Mouse (Mus musculus): ENCODE measurements around the gene Adamts2.

Gene Adamts2

DNA sequence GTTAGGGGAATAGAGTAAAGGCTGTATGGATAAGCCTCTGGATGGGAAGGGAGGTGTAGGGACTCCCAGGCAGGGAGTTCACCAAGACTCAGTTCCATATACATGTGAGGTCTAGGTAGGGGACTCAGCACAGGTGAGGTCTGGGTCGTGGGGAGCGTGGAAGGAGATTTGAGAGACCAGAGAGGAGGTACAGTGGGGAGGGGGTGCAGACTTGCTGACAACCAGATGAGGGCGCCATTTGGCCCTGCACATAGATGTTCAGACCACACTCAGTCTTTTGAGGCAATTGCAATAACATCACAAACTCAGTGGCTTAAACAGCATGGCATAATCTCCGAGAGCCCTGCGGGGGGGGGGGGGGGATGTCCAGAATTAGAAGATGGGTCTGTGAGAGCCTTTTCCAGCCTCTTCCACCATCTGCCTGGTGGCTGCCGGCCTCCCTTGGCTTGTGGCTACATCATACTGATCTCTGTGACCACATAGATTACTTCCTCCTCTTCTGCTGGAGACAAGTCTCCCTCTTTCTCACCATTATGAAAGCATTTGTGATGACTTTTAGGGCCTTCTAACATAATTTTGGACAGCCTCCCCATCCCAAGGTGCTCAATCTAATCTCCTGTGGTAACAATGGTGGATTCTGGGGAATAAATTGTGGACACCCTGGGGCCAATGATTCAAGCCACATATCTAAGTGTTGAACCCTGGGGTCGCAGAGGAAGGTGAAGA lies 71.8 kb downstream of the Adamts2 start:
- DNase-seq = no peak

GRCm38 (mm10) chr11:50674390-50674789 lies 72.5 kb downstream of the Adamts2 start:
- peak; percentile 69 for DNase-seq

GRCm38 (mm10) chr11:50678650-50679049 lies 76.8 kb downstream of the Adamts2 start:
- no peak for DNase-seq

GRCm38 (mm10) chr11:50681940-50682339 lies 80.1 kb downstream of the Adamts2 start:
- DNase-seq = no peak

- no peak for DNase-seq
Observed at GRCm38 (mm10) chr11:50683821-50684220, 81.9 kb downstream of the Adamts2 start.

GRCm38 (mm10) chr11:50688584-50688983 lies 86.7 kb downstream of the Adamts2 start:
- no peak for DNase-seq

GRCm38 (mm10) chr11:50689672-50690071 lies 87.8 kb downstream of the Adamts2 start:
- DNase-seq = no peak

GRCm38 (mm10) chr11:50699971-50700370 lies 98.1 kb downstream of the Adamts2 start:
- no peak for DNase-seq

- DNase-seq = no peak
Observed at GRCm38 (mm10) chr11:50700496-50700895, 98.6 kb downstream of the Adamts2 start.

- no peak for DNase-seq
Observed at GRCm38 (mm10) chr11:50703397-50703796, 101.5 kb downstream of the Adamts2 start.

DNA sequence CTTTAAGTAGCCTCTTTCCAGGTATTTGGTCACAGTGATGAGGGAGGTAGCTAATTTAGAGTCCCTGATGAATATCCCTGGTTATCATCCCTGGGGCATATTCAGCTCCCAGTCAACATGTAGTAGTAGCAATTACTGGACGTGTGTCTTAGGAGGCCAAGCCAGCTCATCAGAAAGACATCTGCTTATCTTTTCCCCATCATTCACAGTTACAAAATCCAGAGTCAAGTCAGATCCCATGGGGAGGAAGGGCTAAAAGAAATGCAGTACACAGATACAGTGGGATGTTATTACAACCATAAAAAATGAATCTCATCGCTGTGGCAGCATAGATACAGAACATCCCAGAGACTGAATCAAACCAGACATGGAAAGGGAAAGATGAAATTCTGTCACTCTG lies 102.6 kb downstream of the Adamts2 start:
- DNase-seq = no peak

GRCm38 (mm10) chr11:50707259-50707658 lies 105.4 kb downstream of the Adamts2 start:
- DNase-seq = no peak

- no peak for DNase-seq
Observed at GRCm38 (mm10) chr11:50713610-50714202, 111.8 kb downstream of the Adamts2 start.

DNA sequence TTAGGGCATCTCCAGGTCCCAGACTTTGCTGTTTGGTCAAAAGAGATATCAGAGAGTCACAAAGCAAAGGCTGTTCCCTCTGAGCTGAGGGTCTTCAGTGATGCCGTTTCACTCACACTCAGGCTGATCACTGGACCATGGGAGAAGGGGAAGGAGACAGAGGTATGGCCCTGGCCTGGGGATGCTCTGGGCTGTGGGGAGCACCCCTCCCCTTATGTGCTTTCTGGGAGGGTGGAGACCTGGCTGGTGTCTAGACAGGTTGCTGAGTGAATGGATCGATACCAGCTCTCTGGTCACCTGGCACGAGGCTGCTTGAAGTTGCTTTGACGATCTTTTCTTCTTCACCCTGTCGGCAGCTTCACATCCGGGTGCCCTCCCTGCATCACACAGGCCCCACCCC lies 113.2 kb downstream of the Adamts2 start:
- DNase-seq = no peak

- DNase-seq = no peak
Observed at GRCm38 (mm10) chr11:50717381-50717897, 115.6 kb downstream of the Adamts2 start.

DNA sequence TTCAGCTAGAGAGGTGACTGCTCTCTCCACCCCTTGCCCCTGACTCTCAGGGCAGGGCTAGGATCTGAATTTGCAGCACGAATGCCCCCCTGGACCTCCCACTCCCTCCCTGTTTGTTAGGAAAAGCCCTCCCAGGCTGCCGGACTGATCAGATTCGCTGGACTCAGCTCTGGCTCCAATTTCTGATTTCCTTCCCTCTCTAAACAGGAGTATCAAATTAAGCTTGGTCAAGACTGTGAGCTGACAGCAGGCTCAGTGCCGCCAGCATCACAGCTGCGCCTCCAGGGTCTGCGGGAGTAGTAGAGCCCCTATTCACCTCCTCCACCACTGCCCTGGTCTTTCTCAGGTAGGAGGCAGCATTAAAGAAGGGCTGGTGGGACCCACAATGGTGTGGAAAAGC lies 117.0 kb downstream of the Adamts2 start:
- DNase-seq = no peak

- no peak for DNase-seq
Observed at GRCm38 (mm10) chr11:50720421-50720820, 118.5 kb downstream of the Adamts2 start.

DNA sequence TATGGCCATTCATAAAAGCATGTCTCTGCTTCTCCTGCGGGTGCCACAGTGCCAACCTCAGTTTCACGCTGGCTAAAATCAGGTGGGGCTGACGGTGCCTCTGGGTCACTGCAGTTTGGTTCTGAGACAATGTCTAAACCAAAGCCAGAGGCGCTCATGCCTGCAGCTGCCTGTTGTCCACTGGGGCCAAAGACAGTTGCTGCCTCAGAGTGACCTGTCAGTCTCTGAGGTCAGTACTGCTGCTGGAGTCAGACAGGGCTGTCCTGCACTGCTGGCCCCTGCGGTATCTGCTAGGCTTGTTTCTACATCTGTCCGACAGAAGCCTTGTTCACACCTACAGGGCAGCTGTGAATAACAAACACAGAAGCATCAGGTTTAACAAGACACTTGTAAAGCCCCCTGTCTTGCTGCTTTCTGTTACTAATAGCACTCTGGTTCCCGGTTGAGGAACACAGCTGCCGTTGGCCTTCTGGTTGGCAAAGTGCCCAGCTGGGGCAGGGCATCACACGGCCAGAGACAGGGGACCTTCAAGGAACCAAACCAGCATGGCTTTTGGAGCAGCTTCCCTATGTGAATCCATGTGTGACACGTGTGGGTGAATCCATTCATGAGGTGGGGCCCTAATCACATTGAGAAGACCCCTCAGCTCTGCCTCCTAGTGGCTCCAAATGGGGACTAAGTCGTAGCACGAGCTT lies 119.1 kb downstream of the Adamts2 start:
- DNase-seq = peak; percentile 27

- DNase-seq = no peak
Observed at GRCm38 (mm10) chr11:50725595-50725994, 123.7 kb downstream of the Adamts2 start.

DNA sequence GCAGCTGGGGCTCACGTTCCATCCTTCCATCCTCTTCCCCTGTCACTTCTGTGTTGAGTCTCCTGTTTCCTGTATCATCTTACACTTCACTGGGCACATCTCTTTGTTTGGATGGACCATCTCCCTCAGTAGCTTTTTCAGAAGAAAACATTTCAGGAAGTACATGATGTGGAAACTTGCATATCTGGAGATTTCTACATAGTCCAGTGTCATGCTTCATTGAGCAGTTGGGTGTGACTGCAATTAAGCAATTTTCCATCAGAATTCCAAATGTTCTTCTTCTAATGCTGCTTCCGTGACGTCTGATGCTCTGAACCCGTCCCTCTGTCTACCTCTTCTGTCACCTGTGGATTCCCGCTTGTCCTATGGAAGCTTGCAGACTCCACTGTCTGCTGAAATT lies 124.2 kb downstream of the Adamts2 start:
- DNase-seq = no peak

GRCm38 (mm10) chr11:50733146-50733545 lies 131.3 kb downstream of the Adamts2 start:
- DNase-seq = no peak

- DNase-seq = no peak
Observed at GRCm38 (mm10) chr11:50734129-50734528, 132.2 kb downstream of the Adamts2 start.

DNA sequence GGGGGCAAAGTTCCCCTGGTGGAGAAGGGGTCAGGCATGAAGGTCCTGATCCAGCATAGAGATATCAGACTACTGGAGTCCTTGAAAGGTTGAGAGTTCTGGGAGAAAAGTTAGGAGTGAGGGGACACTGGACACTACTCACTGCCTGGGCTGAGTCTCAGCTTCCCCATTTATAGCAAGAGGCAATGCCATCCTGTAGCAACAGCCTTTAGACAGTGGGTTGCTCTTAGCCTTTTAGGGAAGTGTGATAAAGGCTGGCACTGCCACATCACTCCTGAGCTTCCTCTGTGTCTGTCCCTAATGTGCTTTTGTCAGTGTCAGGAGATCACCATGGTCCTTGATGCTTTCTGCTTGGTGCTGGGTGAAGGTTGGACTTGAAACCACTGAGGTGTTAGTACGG lies 134.7 kb downstream of the Adamts2 start:
- no peak for DNase-seq

DNA sequence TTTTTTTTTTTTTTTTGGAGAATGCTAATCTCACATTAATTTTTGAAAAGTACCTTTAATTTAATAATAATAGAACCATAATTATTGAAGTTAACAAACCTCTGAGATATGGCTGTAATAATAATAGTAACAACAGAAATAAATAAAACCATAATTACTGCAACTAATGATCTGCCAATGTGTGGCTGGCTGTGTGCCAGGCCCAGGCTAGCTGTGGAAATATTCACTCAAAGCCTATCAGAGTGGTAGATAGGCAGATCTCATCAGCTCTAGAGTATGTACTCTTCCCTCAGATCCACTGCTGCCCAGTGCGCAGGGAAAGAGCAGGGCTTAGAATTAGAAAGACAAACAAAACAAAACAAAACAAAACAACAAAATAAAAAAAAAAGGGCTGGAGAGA lies 136.6 kb downstream of the Adamts2 start:
- no peak for DNase-seq
